Mouse (Mus musculus) thymus, postnatal 10 days (tissue): Measurements from ENCODE around the gene Top1.
A peak's percentile ranks its signal among the peaks of the same experiment; 100 is the strongest.

Source experiments
- DNase-seq, 2 experiments: peaks; one replicate each; pipeline ENCODE4 v3.0.0; 2021; ENCODE audit warnings: low spot score in 2 of 2

Top1 gene

DNA sequence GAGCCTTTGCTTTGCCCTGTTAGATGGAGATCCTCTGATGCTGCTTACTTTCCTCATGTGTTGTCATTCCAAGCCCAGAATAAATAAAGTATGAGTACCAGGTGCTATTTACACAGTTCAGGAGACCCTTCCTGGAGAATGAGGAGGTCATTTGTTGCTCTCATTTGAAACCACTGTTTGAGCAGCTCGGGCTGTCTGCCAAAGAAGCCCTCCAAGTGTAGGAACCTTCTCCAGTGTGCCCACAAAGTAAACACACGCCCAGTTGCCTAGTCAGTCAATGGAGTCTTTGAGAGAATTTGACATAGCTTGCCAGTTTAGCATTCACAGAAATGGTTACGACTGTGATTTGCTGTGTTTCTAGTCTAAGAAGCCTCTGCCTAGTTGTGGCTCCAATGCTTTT, 73.1 kb downstream of the Top1 start:
- no peak for DNase-seq

DNA sequence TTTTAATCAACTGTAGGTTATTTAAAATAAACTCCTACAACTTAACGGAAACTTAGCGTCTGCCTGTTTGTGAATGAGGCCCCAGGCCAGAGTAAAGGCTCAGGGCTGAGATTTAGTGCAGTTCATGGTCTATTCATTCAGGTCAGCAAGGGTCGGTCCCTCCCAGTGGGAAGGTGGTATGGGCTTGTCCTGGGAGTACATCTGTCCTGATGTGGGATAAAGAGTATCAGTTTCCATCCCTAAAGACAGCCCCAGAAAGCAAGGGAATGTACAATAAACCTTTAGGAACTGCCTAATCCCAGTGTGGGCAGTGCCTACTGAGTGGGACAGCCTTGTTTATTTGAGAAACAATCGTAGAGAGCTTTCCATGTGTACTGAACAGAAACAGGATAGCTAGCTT, 77.0 kb downstream of the Top1 start:
- no peak for DNase-seq

DNA sequence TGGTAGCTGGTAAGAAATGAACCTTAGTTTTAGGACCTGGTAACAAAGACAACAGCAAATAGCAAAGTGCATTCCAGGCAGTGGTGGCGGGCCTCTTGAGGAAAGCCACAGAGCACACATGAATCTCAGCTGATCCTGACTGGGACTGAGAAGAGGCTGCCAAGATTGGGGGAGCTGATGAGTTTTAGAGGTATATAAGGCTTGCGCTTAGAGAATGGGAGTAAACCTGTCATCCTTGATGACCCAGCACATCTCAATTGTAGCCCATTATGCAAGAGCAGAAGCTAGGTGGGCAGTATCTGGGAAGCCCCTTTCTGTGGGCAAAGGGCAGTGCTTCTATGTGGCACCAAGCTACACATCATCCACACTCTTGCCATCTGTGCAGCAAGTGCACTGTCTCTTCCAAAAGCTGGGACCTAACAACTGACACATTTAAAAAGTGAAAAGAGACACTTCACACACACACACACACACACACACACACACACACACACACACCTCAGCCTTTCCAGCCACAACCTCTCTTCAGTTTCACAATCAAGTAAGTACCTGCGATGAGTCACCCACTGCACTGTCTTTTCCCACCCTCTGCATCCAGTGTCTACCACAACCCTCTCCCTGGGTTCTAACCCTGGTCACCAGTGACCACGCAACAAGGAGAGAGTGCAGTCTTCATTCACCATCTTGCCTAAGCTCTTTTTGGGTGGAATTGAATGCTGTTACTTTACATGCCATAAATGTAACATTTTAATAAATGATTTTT, 78.1 kb downstream of the Top1 start:
- DNase-seq, result no peak

- no peak for DNase-seq
These were observed 78.8 kb downstream of the Top1 start for GRCm38 (mm10) chr2:160724536-160724935.

GRCm38 (mm10) chr2:160725877-160726864, 80.5 kb downstream of the Top1 start:
- DNase-seq, result no peak

DNA sequence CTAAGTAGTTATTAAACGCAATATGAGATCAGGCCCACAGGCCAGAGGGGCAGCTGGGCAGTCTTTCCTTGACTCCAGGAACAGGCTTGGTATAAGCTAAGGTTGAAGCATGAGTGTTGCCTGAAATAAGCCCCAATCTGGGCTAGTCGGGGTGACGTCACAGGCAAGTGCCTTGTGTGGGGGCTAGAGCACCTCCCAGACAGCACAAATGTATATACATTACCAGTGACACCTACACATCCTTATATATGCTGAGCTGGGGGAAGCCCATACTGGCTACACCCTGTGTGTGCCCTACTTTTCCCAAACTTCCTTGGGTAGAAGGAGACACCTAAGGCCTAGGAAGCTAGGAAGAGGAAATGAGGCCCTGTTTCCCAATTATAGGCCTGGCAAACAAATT, 83.3 kb downstream of the Top1 start:
- DNase-seq, result no peak

DNA sequence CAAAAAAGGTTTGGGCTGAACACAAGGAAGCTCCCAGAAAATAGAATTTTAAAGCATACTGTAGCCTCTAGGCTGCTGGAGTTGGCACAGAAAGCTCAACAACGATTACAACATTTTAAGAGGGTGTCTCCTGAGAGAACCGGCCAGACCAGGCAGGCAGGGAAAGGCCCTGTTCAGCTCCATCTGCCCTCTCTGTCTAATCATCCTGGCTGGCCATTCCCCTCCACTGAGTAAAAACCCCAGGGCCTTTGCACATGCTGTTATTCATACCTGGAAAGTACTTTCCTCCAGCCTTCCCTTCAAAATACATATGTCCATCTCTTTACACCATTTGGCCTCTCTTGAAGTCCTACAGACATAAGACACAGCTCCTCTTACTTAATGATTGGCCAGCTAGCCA, 83.7 kb downstream of the Top1 start:
- no peak for DNase-seq

DNA sequence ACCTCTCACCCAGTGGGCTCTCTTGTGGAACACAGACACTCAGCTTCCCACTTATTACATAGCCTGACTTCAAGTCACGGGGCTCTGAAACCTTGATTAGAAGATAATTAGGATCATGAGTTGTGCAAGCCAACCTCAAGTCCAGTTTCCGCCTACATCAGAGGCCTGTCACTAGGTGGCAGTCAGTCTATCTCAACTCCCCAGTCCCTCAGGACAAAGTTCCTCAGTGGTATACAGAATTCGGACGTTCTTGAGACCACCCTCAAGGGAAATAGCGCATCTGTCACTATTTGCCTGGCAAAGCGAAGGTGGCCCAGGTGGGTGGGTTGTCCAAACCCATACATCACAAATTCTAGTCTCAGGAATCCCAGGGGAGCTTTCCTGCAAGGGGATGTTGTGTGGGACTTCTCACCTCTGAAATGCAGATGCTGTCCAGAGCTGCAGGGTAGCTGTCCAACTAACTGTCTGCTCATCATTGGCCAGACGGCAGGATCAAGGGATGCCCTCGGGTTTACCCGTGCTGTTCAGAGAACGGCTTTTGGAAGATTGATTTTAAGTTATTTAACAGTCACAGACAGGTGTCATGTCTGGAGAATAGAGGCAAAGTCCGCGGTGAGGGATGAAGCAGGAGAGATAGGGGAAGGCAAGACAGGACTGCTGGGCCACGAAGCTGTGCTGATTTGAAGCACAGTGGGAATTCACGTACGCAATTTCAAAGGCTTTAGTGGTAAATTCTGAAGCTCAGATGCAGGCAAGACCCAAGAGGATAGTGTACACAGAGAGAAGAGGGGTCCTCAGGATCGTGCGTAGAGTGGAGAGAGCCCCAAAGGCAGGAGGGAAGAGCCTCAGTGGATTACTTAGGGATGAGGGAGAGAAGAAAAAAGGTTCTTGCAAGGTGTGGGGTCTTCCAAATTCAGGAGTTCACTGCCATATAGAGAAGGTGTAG, 84.4 kb downstream of the Top1 start:
- DNase-seq, result no peak

GRCm38 (mm10) chr2:160730797-160731116, 85.1 kb downstream of the Top1 start:
- DNase-seq, result no peak

- DNase-seq, result peak; percentile 94 to 96
These were observed 85.6 kb downstream of the Top1 start, which contains the start of gene Plcg1 for GRCm38 (mm10) chr2:160731117-160731838. TSS of gene Plcg1 (plus strand) at chr2:160731300.

DNA sequence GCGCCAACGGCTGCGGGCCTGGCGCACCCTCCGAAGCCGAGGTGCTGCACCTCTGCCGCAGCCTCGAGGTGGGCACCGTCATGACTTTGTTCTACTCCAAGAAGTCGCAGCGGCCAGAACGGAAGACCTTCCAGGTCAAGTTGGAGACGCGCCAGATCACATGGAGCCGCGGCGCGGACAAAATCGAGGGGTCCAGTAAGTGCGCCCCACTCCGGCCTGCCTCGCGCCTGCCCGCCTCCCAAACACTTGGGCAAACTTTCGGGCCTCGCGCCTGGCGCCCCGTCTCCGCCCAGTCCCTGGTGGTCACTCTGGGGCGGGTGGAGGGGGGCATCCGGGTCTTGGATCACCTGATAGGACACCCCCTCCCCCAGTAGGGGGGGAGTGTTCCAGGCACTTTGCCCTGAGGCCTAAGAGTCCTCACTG, 86.2 kb downstream of the Top1 start:
- peak; percentile 50 to 68 for DNase-seq

DNA sequence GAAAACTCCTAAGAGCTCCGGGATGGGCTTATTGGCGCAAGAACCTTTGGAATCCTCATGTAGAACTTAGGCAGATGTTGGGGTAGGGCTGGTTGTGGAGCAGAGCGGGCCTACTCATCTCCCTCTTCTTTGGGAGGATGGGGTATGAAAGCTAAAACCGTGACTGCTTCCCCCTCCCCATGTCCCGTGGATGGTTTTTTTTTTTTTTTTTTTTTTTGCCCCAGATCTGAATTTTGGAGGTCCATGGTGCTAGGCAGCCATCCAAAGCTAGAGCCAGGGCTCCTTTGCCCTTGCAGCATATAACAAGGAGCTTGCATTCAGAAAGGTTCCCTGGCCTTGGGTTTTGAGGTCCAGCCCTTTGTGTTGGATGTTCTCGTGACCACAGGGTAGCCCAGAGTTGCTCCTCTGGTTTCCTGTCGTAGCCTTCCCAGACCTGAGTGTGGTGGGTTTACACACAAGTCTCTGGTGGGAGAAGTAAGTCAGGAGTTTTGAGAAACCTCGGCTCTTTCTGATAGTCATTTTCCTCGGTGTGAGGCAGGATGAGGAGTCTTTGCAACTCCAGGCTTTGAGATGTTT, 86.8 kb downstream of the Top1 start:
- DNase-seq, result no peak

- DNase-seq, result peak in 1 of 2 experiments; percentile 51
These were observed 87.4 kb downstream of the Top1 start for GRCm38 (mm10) chr2:160733131-160733531.

- peak in 1 of 2 experiments; percentile 32 for DNase-seq
These were observed 88.6 kb downstream of the Top1 start for GRCm38 (mm10) chr2:160734331-160734730.

GRCm38 (mm10) chr2:160735706-160736310, 90.1 kb downstream of the Top1 start:
- DNase-seq, result no peak

DNA sequence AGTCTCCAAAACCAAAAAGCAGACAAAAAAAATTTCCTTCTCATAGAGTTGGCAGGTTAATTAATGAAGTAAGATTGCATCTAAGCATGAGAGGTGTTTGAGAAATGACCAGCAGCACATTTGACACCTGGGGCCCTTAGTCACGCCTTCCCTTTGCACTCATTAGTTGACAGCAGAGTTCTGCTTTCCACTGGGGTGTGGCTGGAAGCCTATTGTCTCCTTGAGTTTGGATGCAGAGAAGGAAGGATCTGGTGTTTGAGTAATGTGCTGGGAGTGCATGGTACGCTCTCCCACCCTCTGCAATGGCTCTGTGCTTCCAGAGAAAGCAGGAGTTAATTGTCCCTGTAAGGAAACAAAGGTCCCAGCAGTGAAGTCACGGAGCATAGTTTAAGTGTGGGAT, 90.8 kb downstream of the Top1 start:
- no peak for DNase-seq

DNA sequence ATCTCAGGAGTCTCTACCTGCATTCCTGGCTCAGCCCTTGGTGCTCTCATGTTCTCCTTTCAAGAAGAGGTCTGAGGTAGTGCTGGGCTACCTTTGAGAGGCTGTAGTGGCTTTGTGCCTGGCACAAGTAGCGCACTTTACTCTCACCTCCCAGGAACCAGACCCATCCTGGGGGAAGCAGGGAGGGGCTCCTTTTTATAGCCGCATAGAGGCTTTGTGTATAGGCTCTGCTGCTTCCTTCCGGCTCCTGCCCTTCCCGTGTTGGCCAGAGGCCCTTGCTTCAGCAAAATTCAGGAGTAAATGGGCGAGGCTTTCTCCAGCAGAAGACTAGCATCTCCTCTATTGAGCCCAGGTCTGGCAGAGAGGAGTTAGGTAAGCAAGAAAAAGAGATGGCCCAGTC, 92.7 kb downstream of the Top1 start:
- no peak for DNase-seq

DNA sequence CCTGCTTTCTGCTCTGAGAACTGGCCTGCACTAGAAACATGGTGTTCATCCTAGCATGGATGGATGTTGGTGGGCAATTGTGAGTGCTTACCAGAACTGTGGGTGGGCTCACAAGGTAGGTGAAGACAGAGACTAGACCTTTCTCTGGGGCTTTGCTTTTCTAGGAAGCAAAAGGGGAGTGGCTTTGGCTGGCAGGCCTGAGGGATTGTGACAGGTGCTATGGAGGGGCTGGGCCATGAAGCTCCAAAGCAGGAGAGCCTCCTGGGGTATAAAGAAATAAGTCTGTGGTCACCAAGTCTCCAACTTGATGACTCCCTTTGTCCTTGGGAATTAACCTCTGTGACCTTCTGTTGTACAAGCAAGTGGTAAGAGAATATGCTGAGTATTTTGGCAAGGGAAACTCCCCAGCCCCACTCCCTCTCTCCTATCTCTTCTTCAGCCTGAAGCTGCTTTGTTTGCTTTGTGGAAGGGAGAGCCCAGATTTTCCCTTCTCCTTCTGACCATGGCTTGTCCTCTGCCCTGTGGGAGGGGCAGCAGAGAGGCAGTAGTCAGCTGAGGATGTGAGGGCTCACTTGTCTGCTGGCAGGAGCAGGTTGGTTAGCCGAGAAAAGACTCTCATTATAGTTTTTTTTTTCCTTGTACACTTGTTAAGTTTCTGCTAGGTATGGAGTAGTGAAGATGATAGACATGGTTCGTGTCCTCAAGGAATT, 94.1 kb downstream of the Top1 start:
- DNase-seq, result no peak

DNA sequence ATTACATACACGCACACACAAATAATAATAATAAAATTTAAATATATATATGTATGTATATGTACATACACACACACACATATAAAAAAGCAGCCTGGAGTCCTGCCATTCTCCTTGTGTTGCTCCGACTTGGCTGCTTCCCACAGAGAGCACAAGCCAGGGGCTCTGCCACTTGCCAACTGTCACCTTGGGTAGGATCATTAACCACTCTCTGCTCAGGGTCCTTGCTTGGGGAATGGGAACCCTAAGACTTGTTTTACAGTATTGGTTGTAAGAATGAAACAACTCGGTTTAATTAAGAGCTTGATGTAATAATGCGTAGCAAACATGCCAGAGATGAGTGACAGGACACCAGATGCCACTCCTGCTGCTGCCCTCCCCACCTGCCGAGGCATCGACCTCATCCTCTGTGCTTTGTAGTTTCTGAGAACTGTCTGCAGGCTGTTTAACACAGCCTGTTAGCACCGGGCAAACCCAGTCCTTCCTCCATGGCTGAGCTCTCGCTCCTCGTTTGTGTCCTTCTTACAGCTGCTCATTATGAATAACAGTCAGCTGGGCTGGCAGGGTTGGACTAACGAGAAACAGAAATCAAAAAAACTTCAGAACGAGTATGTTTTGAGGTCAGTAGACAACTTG, 95.0 kb downstream of the Top1 start:
- DNase-seq, result peak; percentile 57 to 58
